Mouse (Mus musculus) intestine, embryonic 15.5 days (tissue): Measurements from ENCODE around the gene Cntnap2. TPM values are rescaled to one million over a fixed set of nuclear protein-coding genes. Genes with fewer than 3 reads are reported as not detected.

Experiments used
- ATAC-seq: fragments of 200-750 bp; cut with Nextera tagmentation; 2 replicates; pipeline ENCODE4 v1.8.0; 2017; ENCODE audit warnings: moderate TSS enrichment, moderate library complexity
- H3K27ac ChIP-seq: fragments of 300-500 bp; sonication (generic); 2 replicates; pipeline ENCODE4 v1.5.1; 2015; ENCODE audit warnings: mild to moderate bottlenecking, inconsistent platforms
- H3K27me3 ChIP-seq: fragments of 300-500 bp; sonication (generic); replicated peaks from 2 replicates; pipeline ENCODE4 v1.6.1; 2015; ENCODE audit warnings: inconsistent platforms
- H3K36me3 ChIP-seq: fragments of 300-500 bp; sonication (generic); 2 replicates; pipeline ENCODE4 v1.6.1; 2015; ENCODE audit warnings: inconsistent platforms
- H3K4me1 ChIP-seq: fragments of 300-500 bp; sonication (generic); replicated peaks from 2 replicates; pipeline ENCODE4 v1.6.1; 2015; ENCODE audit warnings: inconsistent platforms
- H3K4me2 ChIP-seq: fragments of 300-500 bp; sonication (generic); replicated peaks from 2 replicates; pipeline ENCODE4 v1.6.1; 2015; ENCODE audit warnings: mild to moderate bottlenecking, inconsistent platforms
- H3K4me3 ChIP-seq: fragments of 300-500 bp; sonication (generic); replicated peaks from 2 replicates; pipeline ENCODE4 v1.5.1; 2015; ENCODE audit warnings: inconsistent platforms
- H3K9ac ChIP-seq: fragments of 300-500 bp; sonication (generic); 2 replicates; pipeline ENCODE4 v1.6.1; 2015; ENCODE audit warnings: inconsistent platforms
- H3K9me3 ChIP-seq: fragments of 300-500 bp; sonication (generic); 2 replicates; pipeline ENCODE4 v1.6.1; 2016; ENCODE audit warnings: inconsistent platforms
- WGBS: fragments of 180-500 bp; shearing (Covaris S2); methylation state at CpG from one replicate; pipeline ENCODE4 v1.1.7; 2015; 5-methylcytosine and 5-hydroxymethylcytosine counted together
- polyA plus RNA-seq: library from polyadenylated mRNA; unstranded; fragments of >200 nt; fragmentation: Nextera tagmentation; extraction: Ambion mirVana; gene quantifications from 2 replicates; pipeline ENCODE4 v1.2.1, GENCODE M21; 2015

Gene Cntnap2
- polyA plus RNA-seq, 1 experiment from 2014 or later: 1.3 TPM

GRCm38 (mm10) chr6:46675081-46675480 is 1615.9 kb downstream of the Cntnap2 start:
- Histone ChIP-seq H3K9me3 (no peaks in the 10 kb centered on the region), H3K4me1 (no peaks in the 10 kb centered on the region), H3K27me3 (no peaks in the 10 kb centered on the region), H3K4me3 (no peak overlapping the region), H3K27ac (no peak overlapping the region), H3K36me3 (no peaks in the 10 kb centered on the region), H3K4me2 (no peak overlapping the region), H3K9ac (no peak overlapping the region)
- WGBS: 79% methylated on average over 2 of the region's 2 CpGs
- no peak for ATAC-seq

DNA sequence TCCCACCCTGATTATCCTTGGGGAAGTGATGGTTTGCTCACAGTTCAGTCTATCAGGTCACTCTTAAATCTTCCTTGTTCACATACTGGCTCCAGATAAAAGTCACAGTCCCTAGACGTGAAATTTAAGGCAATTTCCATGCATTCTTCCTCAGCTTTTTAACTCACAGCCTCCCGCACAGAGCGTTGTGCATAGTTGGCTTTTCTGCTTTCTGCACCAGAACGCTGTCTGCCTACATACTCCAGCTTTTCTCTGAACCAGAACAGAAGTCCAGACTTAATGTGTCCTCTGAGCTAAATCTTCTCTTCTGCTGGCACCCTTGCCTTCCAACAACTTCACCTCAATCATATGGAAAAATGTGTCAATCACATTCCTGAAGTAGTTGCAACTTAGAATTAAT is 1616.5 kb downstream of the Cntnap2 start:
- ATAC-seq: no peak
- H3K4me3 ChIP-seq: no peak overlapping the region
- H3K9ac ChIP-seq: no peak overlapping the region
- no peaks in the 10 kb centered on the region for H3K4me1 ChIP-seq
- no peaks in the 10 kb centered on the region for H3K27me3 ChIP-seq
- H3K36me3 ChIP-seq: no peaks in the 10 kb centered on the region
- WGBS: 85% methylated on average over 4 of the region's 4 CpGs
- H3K4me2 ChIP-seq: no peak overlapping the region
- H3K9me3 ChIP-seq: no peaks in the 10 kb centered on the region
- no peak overlapping the region for H3K27ac ChIP-seq

GRCm38 (mm10) chr6:46696187-46696586 is 1637.0 kb downstream of the Cntnap2 start:
- Histone ChIP-seq H3K9ac (no peak overlapping the region), H3K4me3 (no peak overlapping the region), H3K4me2 (no peak overlapping the region), H3K4me1 (no peaks in the 10 kb centered on the region), H3K9me3 (no peaks in the 10 kb centered on the region), H3K36me3 (no peaks in the 10 kb centered on the region), H3K27me3 (no peaks in the 10 kb centered on the region), H3K27ac (no peak overlapping the region)
- ATAC-seq: no peak
- WGBS: 69% methylated on average over 1 of the region's 1 CpGs

DNA sequence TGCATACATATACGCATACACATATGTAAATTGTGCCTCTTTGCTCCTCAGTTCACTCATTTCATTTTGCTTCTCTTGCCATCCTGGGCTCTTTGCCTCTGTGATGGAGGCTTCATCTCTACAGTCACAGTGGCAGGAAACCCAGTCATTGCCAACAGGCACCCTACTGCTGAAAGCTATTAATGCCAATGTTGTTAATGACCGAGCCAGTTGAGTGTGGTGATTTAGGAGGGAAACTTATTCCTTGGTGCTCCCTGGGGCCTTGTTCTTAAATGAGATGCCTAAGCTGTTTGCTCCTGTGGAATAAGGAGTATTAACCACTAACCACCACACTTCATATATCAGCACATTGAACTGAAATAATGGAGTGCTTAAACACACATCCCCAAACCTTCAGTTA is 1640.2 kb downstream of the Cntnap2 start:
- no peak for ATAC-seq
- H3K4me2 ChIP-seq: no peak overlapping the region
- no peaks in the 10 kb centered on the region for H3K36me3 ChIP-seq
- no peaks in the 10 kb centered on the region for H3K4me1 ChIP-seq
- no peaks in the 10 kb centered on the region for H3K9me3 ChIP-seq
- 86% methylated on average over 2 of the region's 2 CpGs for WGBS
- H3K27ac ChIP-seq: no peak overlapping the region
- H3K9ac ChIP-seq: no peak overlapping the region
- H3K4me3 ChIP-seq: no peak overlapping the region
- H3K27me3 ChIP-seq: no peaks in the 10 kb centered on the region

DNA sequence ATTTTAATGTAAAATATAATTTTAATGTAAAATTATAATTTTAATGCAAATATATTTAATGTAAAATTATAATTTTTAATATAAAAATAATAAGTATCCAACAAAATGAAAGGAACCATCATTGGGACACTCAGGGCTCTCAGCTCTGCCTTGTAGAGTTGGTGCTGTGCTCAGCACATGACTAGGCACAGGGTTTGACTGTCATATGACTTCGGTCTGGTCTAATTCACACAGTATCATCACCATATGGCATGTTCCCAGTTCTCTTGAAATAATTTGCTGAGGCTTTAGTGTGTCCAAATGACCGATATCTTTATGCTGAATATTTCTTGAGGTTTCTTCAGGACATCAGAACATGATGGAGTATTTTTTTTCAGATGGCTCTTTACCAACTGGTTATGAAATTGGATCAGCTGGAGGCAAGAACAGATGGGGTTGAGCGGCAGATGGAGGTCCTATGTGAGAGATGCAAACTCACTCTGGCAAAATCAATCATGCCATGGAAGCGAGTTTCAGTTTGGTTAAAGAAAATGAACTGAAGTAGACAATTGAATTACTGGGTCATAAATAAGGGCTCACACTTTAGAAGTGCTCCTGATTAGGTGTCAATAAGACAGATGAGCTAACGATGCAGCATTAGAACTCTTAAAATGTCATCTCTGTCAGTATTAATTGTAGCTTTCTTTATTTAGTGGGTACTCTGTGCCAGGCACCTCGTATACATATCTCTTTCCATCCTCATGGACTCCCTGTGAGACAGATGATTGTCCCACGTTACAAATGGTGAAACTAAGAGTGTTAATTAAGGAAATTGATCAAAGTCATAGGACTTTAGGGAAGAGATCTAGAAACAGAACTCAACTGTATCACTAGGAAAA is 1645.4 kb downstream of the Cntnap2 start:
- H3K4me2 ChIP-seq: no peak overlapping the region
- H3K4me3 ChIP-seq: no peak overlapping the region
- no peaks in the 10 kb centered on the region for H3K4me1 ChIP-seq
- no peaks in the 10 kb centered on the region for H3K36me3 ChIP-seq
- no peaks in the 10 kb centered on the region for H3K27me3 ChIP-seq
- H3K27ac ChIP-seq: no peak overlapping the region
- ATAC-seq: no peak
- no peaks in the 10 kb centered on the region for H3K9me3 ChIP-seq
- no peak overlapping the region for H3K9ac ChIP-seq
- 67% methylated on average over 7 of the region's 7 CpGs for WGBS

DNA sequence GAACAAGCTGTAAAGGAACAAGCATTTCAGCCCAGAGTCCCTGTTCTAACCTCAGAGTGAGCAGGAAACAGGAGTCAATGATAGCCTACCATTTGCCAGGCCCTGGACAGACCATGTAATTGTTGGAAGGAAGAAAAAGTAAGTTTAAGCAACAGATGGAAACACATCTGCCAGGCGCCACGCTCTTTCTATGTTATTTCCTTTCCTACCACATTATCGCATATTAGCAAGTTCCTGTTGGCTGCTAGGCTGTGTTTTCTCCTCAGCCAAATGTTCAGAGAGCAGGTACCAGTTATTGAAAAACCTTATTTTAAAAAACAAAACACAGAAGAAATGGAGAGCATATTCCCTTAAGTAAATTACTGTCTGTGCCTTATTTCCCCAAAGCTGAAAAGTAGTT is 1646.8 kb downstream of the Cntnap2 start:
- Histone ChIP-seq H3K9me3 (no peaks in the 10 kb centered on the region), H3K27me3 (no peaks in the 10 kb centered on the region), H3K27ac (no peak overlapping the region), H3K4me2 (no peak overlapping the region), H3K4me3 (no peak overlapping the region), H3K36me3 (no peaks in the 10 kb centered on the region), H3K9ac (no peak overlapping the region), H3K4me1 (no peaks in the 10 kb centered on the region)
- 91% methylated on average over 3 of the region's 3 CpGs for WGBS
- ATAC-seq: no peak

GRCm38 (mm10) chr6:46716576-46716975 is 1657.4 kb downstream of the Cntnap2 start:
- Histone ChIP-seq H3K9me3 (no peaks in the 10 kb centered on the region), H3K27me3 (no peaks in the 10 kb centered on the region), H3K4me1 (no peaks in the 10 kb centered on the region), H3K27ac (no peak overlapping the region), H3K4me3 (no peak overlapping the region), H3K9ac (no peak overlapping the region), H3K4me2 (no peak overlapping the region), H3K36me3 (no peaks in the 10 kb centered on the region)
- WGBS: 59% methylated on average over 2 of the region's 2 CpGs
- no peak for ATAC-seq

- H3K4me2 ChIP-seq: no peak overlapping the region
- H3K4me1 ChIP-seq: no peaks in the 10 kb centered on the region
- H3K36me3 ChIP-seq: no peaks in the 10 kb centered on the region
- no peak overlapping the region for H3K4me3 ChIP-seq
- H3K27me3 ChIP-seq: no peaks in the 10 kb centered on the region
- ATAC-seq: no peak
- no peaks in the 10 kb centered on the region for H3K9me3 ChIP-seq
- H3K9ac ChIP-seq: no peak overlapping the region
- no peak overlapping the region for H3K27ac ChIP-seq
Measured at GRCm38 (mm10) chr6:46733794-46734193, 1674.6 kb downstream of the Cntnap2 start.

DNA sequence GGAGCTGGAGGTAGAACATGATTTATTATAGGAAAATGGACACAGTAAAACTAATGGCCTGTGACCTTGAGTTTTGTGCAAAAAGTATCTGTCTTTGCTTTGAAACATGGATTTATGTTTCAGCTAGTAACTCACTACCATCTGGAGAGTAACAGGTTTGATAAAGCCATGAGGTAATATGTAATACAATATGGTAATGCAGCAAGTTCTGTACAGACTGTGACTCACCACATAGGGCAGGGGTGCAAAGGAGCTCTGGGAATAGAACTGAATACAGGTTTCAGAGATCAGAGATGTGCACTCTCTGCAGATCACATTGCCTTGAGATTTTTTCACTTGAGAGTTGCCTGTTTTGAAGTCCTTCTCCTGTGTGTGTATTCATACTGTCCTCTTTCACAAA is 1689.3 kb downstream of the Cntnap2 start:
- Histone ChIP-seq H3K4me2 (no peak overlapping the region), H3K36me3 (no peaks in the 10 kb centered on the region), H3K27ac (no peak overlapping the region), H3K9me3 (no peaks in the 10 kb centered on the region), H3K9ac (no peak overlapping the region), H3K27me3 (no peaks in the 10 kb centered on the region), H3K4me1 (no peaks in the 10 kb centered on the region), H3K4me3 (no peak overlapping the region)
- ATAC-seq: no peak

- no peaks in the 10 kb centered on the region for H3K9me3 ChIP-seq
- no peak overlapping the region for H3K4me2 ChIP-seq
- no peak overlapping the region for H3K9ac ChIP-seq
- no peaks in the 10 kb centered on the region for H3K36me3 ChIP-seq
- H3K27me3 ChIP-seq: no peaks in the 10 kb centered on the region
- 88% methylated on average over 3 of the region's 3 CpGs for WGBS
- H3K4me1 ChIP-seq: no peaks in the 10 kb centered on the region
- H3K4me3 ChIP-seq: no peak overlapping the region
- H3K27ac ChIP-seq: no peak overlapping the region
- no peak for ATAC-seq
Measured at GRCm38 (mm10) chr6:46763481-46763880, 1704.3 kb downstream of the Cntnap2 start.

DNA sequence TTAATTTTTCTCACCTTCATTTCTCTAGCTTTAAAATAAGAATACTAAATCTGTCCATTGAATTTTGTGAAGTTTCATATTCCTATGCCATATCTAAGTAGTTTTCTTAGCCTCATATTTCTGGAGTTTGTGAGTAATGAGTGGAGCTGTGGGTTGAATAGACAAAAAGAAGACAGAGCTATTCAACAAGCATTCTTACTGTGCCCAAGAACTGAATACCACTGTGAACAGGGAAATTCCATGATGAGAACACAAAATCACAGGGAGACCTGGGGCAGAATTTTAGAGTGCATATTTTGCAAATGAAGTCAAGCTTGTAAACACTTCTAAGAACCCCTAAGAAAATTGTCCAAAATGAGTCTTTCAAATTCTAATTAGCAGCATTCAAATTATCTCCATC is 1715.4 kb downstream of the Cntnap2 start:
- Histone ChIP-seq H3K4me2 (no peak overlapping the region), H3K36me3 (no peaks in the 10 kb centered on the region), H3K9ac (no peak overlapping the region), H3K9me3 (no peaks in the 10 kb centered on the region), H3K4me3 (no peak overlapping the region), H3K4me1 (no peaks in the 10 kb centered on the region), H3K27me3 (no peaks in the 10 kb centered on the region), H3K27ac (no peak overlapping the region)
- no peak for ATAC-seq

- H3K4me2 ChIP-seq: no peak overlapping the region
- ATAC-seq: no peak
- no peaks in the 10 kb centered on the region for H3K36me3 ChIP-seq
- H3K27ac ChIP-seq: no peak overlapping the region
- H3K9me3 ChIP-seq: no peaks in the 10 kb centered on the region
- no peaks in the 10 kb centered on the region for H3K27me3 ChIP-seq
- H3K4me1 ChIP-seq: no peaks in the 10 kb centered on the region
- 63% methylated on average over 4 of the region's 4 CpGs for WGBS
- no peak overlapping the region for H3K9ac ChIP-seq
- H3K4me3 ChIP-seq: no peak overlapping the region
Measured at GRCm38 (mm10) chr6:46802264-46803110, 1743.3 kb downstream of the Cntnap2 start.

GRCm38 (mm10) chr6:46856635-46857034 is 1797.5 kb downstream of the Cntnap2 start:
- no peak overlapping the region for H3K9ac ChIP-seq
- no peak overlapping the region for H3K27ac ChIP-seq
- H3K4me2 ChIP-seq: no peak overlapping the region
- no peaks in the 10 kb centered on the region for H3K9me3 ChIP-seq
- H3K4me3 ChIP-seq: no peak overlapping the region
- no peaks in the 10 kb centered on the region for H3K4me1 ChIP-seq
- H3K36me3 ChIP-seq: no peaks in the 10 kb centered on the region
- no peak for ATAC-seq
- WGBS: 88% methylated on average over 3 of the region's 3 CpGs
- H3K27me3 ChIP-seq: no peaks in the 10 kb centered on the region
